8 mouse cellular contexts compared by ENCODE assay signal in the genomic region with DNA sequence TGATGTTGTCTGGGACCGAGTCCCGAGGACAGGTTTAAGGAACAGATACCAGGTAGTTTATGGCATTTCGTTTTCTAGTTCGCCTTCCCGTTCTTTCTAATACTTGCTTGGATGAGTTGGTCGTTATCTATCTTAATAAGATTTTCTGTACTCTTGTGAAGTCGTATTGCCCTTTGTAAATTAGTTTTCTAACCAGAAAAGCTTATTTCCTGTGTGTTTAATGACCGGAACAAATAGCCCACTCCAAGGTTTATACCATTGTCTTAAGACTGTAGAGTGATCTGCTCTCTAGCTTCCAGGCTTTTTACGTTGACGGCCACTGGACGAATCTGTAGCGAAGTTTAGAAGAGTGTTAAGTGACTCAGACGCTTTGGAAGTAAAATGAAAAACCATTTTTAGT. TPM values are rescaled to one million over a fixed set of nuclear protein-coding genes. Genes with fewer than 3 reads are reported as not detected.
A peak's percentile ranks its signal among the peaks of the same experiment; 100 is the strongest.
DNase-seq lines count a peak whose midpoint lies in the region; ATAC-seq and TF ChIP-seq lines count a peak whose summit lies in the region.

No protein-coding gene starts in this region.

- no peak for TF ChIP-seq CTCF in E14TG2a.4 (conservative IDR thresholded peaks at IDR 0.05; ENCODE audit: low read length)

- intact Hi-C loops in heart, postnatal 25 days (cut with DNase I): loop anchor here (10.0 kb wide), 1 partner anchor 342 kb away; a partner anchor contains a TSS
- intact Hi-C loops in heart, postnatal 10 days (cut with DNase I): loop anchor here (5.0 kb wide), 1 partner anchor 39 kb away; no protein-coding TSS in a partner anchor

- ATAC-seq in megakaryocyte, adult 5-6 weeks (ENCODE audit: poor library complexity, severe bottlenecking): peak; percentile 7; the same call in 1 of the 2 replicates

- H3K36me3 ChIP-seq in E14TG2a.4 (ENCODE audit: insufficient read depth, low read length): no peaks in the 10 kb centered on the region

- H3K27me3 ChIP-seq in E14TG2a.4 (ENCODE audit: insufficient read depth, low read length): peaks cover 34% of the 10 kb centered on the region

- DNase-seq in heart, adult 11 months: peak; percentile 75
- no peak for DNase-seq in heart, postnatal 25 days (ENCODE audit: low spot score)
- DNase-seq in heart, postnatal 10 days: peak; percentile 18 to 26
- no peak for DNase-seq in B cell, adult 2 months
- DNase-seq in embryo, embryonic 9.5 days (ENCODE audit: extremely low spot score): no peak
- no peak for DNase-seq in urinary bladder, postnatal 10 days (ENCODE audit: low spot score)

- peaks cover 45% of the 10 kb centered on the region for H3K4me1 ChIP-seq in E14TG2a.4 (replicated peaks; ENCODE audit: low read depth, low read length)

- H3K9me3 ChIP-seq in E14TG2a.4 (ENCODE audit: low read length): no peaks in the 10 kb centered on the region

- H3K4me3 ChIP-seq in E14TG2a.4 (replicated peaks; ENCODE audit: low read length): peak overlapping the region; percentile 93

RNA-seq across cellular contexts. Expression of a gene that starts 1.1 kb away (rescaled TPM):
- total RNA-seq in heart, postnatal 25 days (2021): 10 to 100 TPM; 37.3 to 42.6 TPM
- 10 to 100 TPM; 60.5 to 68.1 TPM for total RNA-seq in heart, postnatal 10 days (2021)
- 36.5 and 38.9 TPM in 2 replicates for total RNA-seq in megakaryocyte, adult 5-6 weeks (2015)
- total RNA-seq in megakaryocyte, adult 5-6 weeks (2017): 56.6 and 57.7 TPM in 2 replicates

Comparison
In these comparisons a context has a peak if more than half of its experiments do, and no peak if none do; other contexts are left out.
1. DNase-seq: peak in heart, adult 11 months (single experiment) and heart, postnatal 10 days (2 of 2); none in heart, postnatal 25 days (single experiment), B cell, adult 2 months (0 of 2), embryo, embryonic 9.5 days (single experiment) and urinary bladder, postnatal 10 days (single experiment).